Mouse (Mus musculus) forebrain, embryonic 14.5 days (tissue): Measurements from ENCODE around the gene Sec16b. TPM values are rescaled to one million over a fixed set of nuclear protein-coding genes. Genes with fewer than 3 reads are reported as not detected.
A peak's percentile ranks its signal among the peaks of the same experiment; 100 is the strongest.

Experiments
- ATAC-seq: fragments of 200-750 bp; cut with Nextera tagmentation; 2 replicates; pipeline ENCODE4 v1.8.0; 2017; ENCODE audit warnings: mild to moderate bottlenecking, moderate library complexity
- DNase-seq: peaks from one replicate; pipeline ENCODE4 v3.0.0-alpha.2; 2015; ENCODE audit warnings: low spot score
- H3K27ac ChIP-seq: fragments of 300-500 bp; sonication (generic); 2 replicates; pipeline ENCODE4 v1.5.1; 2014; ENCODE audit warnings: low read depth, mild to moderate bottlenecking, control low read depth, low read length, moderate library complexity
- H3K27me3 ChIP-seq: fragments of 300-500 bp; sonication (generic); replicated peaks from 2 replicates; pipeline ENCODE4 v1.6.1; 2014; ENCODE audit warnings: low read length, control low read depth, mixed read lengths; ENCODE audit not compliant: control insufficient read depth, insufficient read depth
- H3K36me3 ChIP-seq: fragments of 300-500 bp; sonication (generic); 2 replicates; pipeline ENCODE4 v1.6.1; 2014; ENCODE audit warnings: low read length, control low read depth; ENCODE audit not compliant: control insufficient read depth, insufficient read depth
- H3K4me1 ChIP-seq: fragments of 300-500 bp; sonication (generic); 2 replicates; pipeline ENCODE4 v1.6.1; 2014; ENCODE audit warnings: antibody characterized with exemption, low read length, control low read depth; ENCODE audit not compliant: control insufficient read depth, insufficient read depth
- H3K4me2 ChIP-seq: fragments of 300-500 bp; sonication (generic); 2 replicates; pipeline ENCODE4 v1.6.1; 2014; ENCODE audit warnings: mild to moderate bottlenecking, control low read depth, low read length
- H3K4me3 ChIP-seq: fragments of 300-500 bp; sonication (generic); 2 replicates; pipeline ENCODE4 v1.5.1; 2014; ENCODE audit warnings: low read depth, low read length, control low read depth
- H3K9ac ChIP-seq: fragments of 300-500 bp; sonication (generic); 2 replicates; pipeline ENCODE4 v1.6.1; 2014; ENCODE audit warnings: mild to moderate bottlenecking, low read length, control low read depth, moderate library complexity
- H3K9me3 ChIP-seq: fragments of 300-500 bp; sonication (generic); replicated peaks from 2 replicates; pipeline ENCODE4 v1.6.1; 2016; ENCODE audit warnings: low read length, control low read depth, mixed read lengths; ENCODE audit not compliant: control insufficient read depth
- WGBS: fragments of 180-500 bp; shearing (Covaris S2); extraction: QIAGEN DNeasy Blood & Tissue Kit; methylation state at CpG from one replicate; pipeline ENCODE4 v1.1.7; 2014; 5-methylcytosine and 5-hydroxymethylcytosine counted together
- polyA plus RNA-seq: library from polyadenylated mRNA; unstranded; fragments of >200 nt; fragmentation: Nextera tagmentation; extraction: Ambion mirVana; gene quantifications from 2 replicates; pipeline ENCODE4 v1.2.1, GENCODE M21; 2014

Sec16b gene
- polyA plus RNA-seq, 1 experiment from 2014 or later = 0.53 TPM

DNA sequence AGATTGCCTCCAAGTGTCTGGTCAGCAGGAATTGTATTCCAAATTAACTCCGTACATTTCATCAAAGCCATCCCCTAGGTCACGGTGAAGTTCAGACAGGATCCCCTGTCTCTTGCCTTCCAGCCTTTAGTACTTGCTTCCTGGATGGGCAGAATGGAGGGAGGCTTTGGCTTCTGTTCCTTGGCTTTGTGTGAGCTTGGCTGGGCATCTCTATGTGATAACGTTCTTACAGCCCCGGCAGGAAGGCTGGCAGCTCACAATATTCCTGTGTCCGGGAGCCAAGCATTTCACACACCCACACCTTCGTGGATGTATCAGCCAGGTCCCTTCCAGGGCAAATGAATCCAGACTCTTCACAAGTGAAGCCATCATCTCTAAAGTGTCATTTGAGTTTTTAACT lies 53.5 kb downstream of the Sec16b start:
- H3K4me2 ChIP-seq = no peak overlapping the region
- ATAC-seq (no peak), DNase-seq (no peak)
- H3K9me3 ChIP-seq = no peaks in the 10 kb centered on the region
- no peak overlapping the region for H3K9ac ChIP-seq
- H3K27me3 ChIP-seq = no peaks in the 10 kb centered on the region
- H3K4me3 ChIP-seq = no peak overlapping the region
- H3K27ac ChIP-seq = no peak overlapping the region
- no peaks in the 10 kb centered on the region for H3K36me3 ChIP-seq
- H3K4me1 ChIP-seq = peaks cover 8% of the 10 kb centered on the region
- 73% methylated on average over 6 of the region's 6 CpGs for WGBS

DNA sequence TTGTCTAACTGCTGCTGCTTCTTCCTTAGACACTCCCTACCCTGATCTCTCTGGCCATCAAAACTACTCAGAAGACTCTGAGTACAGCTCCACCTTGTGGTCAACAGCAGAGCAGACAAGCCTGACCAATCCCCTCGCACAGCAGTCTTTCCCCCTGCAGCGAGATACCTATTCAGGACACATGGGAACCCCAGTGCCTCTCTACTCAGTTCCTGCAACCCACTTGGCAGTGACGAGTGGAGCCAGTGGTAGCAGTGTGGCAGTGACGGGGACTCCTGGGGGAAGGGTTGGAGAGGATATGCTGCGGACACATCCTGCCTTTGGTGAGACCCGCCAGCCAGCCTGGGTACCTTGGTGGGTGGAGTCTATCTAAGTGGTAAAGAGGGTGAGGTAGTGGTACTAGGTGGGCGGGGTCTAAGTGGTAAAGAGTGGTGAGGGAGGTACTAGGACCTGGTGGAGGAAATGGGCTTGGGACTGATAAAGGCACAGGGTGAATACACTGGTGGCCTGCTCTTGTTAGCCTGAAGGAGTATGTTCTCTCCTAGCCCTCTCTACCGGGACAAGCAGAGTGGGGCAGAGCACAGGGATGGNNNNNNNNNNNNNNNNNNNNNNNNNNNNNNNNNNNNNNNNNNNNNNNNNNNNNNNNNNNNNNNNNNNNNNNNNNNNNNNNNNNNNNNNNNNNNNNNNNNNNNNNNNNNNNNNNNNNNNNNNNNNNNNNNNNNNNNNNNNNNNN lies 54.3 kb downstream of the Sec16b start:
- Histone ChIP-seq H3K9ac (no peak overlapping the region), H3K4me3 (no peak overlapping the region), H3K4me1 (peaks cover 8% of the 10 kb centered on the region; the same call in 1 of the 2 replicates), H3K9me3 (no peaks in the 10 kb centered on the region), H3K36me3 (no peaks in the 10 kb centered on the region), H3K4me2 (no peak overlapping the region), H3K27ac (no peak overlapping the region), H3K27me3 (no peaks in the 10 kb centered on the region)
- DNase-seq = peak; percentile 53
- 23% methylated on average over 8 of the region's 8 CpGs for WGBS
- peak; percentile 69; the same call in 1 of the 2 replicates for ATAC-seq

DNA sequence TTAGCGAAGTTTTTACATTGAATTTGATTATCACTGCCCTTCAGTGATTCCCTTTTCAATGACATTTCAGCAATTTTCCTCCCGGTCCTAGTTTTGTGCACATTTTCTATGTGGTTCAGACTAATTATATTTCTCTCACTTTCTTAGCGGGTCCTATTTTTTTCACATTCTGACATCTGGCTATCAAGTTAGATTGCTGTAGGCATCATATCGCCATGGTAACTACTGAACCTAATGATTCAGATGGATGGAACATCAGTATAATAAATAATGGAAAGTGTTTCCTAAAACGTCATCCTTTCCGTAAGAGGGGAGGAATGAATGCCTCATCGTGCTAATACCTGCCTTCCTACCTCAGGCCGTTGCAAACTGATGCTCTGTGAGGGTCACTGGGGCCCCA lies 61.3 kb downstream of the Sec16b start:
- Histone ChIP-seq H3K4me1 (no peaks in the 10 kb centered on the region), H3K27me3 (no peaks in the 10 kb centered on the region), H3K27ac (no peak overlapping the region), H3K9me3 (no peaks in the 10 kb centered on the region), H3K36me3 (no peaks in the 10 kb centered on the region), H3K4me2 (no peak overlapping the region), H3K4me3 (no peak overlapping the region), H3K9ac (no peak overlapping the region)
- WGBS = 78% methylated on average over 8 of the region's 8 CpGs
- DNase-seq (peak; percentile 58), ATAC-seq (no peak)

DNA sequence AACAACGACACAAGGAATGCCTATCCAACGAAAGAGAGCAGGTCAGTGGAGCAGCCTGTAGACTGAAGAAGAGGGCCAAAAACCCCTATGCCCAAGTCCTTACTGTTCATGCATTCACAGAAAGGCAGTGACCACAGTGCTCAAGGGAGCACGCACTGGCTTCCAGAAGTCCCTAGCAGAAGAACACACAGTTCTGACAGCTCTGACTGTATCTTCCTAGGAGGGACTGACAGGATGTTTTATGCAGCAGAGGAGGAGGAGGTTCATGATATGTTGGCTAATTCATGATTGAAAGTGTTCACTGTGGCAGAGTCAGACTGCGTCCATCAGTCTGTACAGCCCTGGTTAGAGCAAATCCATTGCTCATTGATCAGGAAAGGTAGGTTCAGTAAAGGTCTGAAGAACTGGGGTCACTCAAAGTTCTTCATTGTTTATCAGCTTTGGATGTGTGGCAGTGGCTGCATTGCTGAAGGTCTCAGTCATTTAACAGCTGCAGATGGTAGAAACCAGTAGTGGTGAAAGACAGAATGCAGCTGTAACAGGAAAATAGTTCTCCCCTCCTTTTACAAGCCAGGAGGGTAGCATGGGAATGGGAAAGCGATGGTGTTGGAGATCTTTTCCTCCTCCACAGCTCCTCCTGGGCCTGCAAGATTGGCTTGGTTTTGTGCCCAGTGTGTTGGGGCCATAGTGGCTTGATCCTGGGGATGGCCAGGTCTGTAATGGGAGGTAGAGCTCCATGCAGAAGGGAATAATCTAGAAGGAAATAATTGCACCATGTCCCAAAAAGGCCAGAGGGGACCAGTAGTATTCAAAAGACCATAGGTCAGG lies 62.9 kb downstream of the Sec16b start:
- Histone ChIP-seq H3K4me2 (no peak overlapping the region), H3K36me3 (no peaks in the 10 kb centered on the region), H3K27ac (no peak overlapping the region), H3K9me3 (no peaks in the 10 kb centered on the region), H3K9ac (no peak overlapping the region), H3K4me1 (no peaks in the 10 kb centered on the region), H3K4me3 (no peak overlapping the region), H3K27me3 (no peaks in the 10 kb centered on the region)
- DNase-seq (no peak), ATAC-seq (no peak)
- 97% methylated on average over 5 of the region's 5 CpGs for WGBS

DNA sequence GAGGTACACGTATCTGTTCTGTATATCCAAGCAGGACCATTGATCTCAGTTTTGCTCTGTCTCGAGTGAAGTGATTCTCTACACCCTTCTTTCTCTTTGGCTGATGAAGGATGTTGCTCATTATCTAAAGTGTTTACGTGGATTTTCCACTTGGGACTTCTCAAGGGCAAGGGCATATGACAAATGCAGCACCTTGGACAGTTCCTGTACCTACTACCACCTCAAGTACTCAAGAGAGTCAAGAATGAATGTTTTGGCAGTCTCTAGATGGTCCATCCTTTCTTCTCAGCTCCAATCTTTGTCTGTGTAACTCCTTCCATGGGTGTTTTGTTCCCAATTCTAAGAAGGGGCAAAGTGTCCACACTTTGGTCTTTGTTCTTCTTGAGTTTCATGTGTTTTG lies 68.8 kb downstream of the Sec16b start:
- DNase-seq (no peak), ATAC-seq (no peak)
- H3K36me3 ChIP-seq = no peaks in the 10 kb centered on the region
- H3K27me3 ChIP-seq = no peaks in the 10 kb centered on the region
- H3K4me2 ChIP-seq = no peak overlapping the region
- no peaks in the 10 kb centered on the region for H3K9me3 ChIP-seq
- WGBS = 83% methylated on average over 3 of the region's 3 CpGs
- no peak overlapping the region for H3K4me3 ChIP-seq
- H3K27ac ChIP-seq = no peak overlapping the region
- no peaks in the 10 kb centered on the region for H3K4me1 ChIP-seq
- H3K9ac ChIP-seq = no peak overlapping the region

DNA sequence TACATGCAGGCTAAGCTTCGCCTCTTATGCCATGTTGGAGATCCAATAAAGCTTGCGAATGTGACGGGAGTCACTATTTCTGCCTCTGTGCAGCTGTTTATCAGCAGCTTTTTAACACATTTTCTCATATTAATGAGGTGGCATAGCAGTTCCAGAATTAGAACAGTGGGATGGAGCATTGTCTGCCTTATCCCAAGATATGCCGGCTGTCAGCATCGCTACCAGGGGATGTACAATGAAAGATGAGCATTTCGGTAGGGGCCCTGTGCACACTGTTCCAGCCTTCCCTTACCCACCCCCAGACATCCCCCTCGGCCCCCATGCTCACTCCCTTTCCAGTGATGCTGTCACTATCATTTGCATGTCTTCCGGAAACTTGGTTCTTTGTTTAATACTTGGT lies 71.8 kb downstream of the Sec16b start:
- no peaks in the 10 kb centered on the region for H3K4me1 ChIP-seq
- no peaks in the 10 kb centered on the region for H3K36me3 ChIP-seq
- no peak overlapping the region for H3K9ac ChIP-seq
- WGBS = 87% methylated on average over 8 of the region's 8 CpGs
- ATAC-seq (no peak), DNase-seq (no peak)
- H3K27ac ChIP-seq = peak overlapping the region; percentile 1; the same call in 1 of the 2 replicates
- no peak overlapping the region for H3K4me3 ChIP-seq
- H3K4me2 ChIP-seq = no peak overlapping the region
- H3K27me3 ChIP-seq = no peaks in the 10 kb centered on the region
- H3K9me3 ChIP-seq = no peaks in the 10 kb centered on the region

DNA sequence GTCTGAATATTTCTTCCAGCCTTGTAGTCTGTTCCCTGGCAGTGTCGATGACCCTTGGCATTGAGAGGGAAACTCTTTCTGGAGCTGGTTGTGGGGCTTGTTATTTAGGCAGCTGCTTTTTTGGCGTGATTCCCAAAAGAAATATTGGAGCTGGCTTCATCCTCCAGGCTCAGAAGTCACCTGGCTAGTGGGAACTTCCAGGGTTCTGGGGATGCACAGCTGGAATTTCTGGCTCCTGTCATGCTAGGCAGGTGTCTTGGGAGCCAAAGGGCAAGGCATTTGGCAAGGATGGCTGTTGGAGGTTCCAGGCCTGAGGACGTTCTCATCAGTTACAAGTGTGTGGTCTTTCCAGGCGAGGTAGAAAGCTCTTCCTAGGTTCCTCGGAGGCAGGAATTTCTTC lies 80.0 kb downstream of the Sec16b start:
- H3K27me3 ChIP-seq = no peaks in the 10 kb centered on the region
- no peaks in the 10 kb centered on the region for H3K9me3 ChIP-seq
- no peaks in the 10 kb centered on the region for H3K36me3 ChIP-seq
- no peak for ATAC-seq
- no peak overlapping the region for H3K27ac ChIP-seq
- 83% methylated on average over 5 of the region's 5 CpGs for WGBS
- no peak overlapping the region for H3K4me2 ChIP-seq
- no peak overlapping the region for H3K4me3 ChIP-seq
- no peak overlapping the region for H3K9ac ChIP-seq
- H3K4me1 ChIP-seq = no peaks in the 10 kb centered on the region
- no peak for DNase-seq

DNA sequence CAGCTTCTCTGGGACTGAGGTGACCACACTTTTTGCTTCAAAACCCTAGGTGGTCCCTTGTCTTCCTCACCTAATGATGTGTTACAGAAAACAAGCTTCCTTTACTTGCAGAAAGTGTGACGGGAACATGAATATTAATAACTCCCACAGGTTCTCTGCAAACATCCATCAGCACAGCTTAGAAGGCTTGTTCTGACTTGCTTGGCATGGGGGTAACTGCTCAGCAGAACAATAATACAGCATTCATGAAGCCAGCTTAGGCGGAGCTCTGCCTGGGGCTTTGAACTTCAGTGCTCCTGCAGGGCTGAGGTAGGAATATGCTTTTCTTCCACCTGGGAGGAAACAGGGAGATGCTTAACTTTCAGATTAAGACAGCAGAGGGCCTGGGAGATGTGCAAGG lies 85.5 kb downstream of the Sec16b start:
- ATAC-seq (no peak), DNase-seq (no peak)
- Histone ChIP-seq H3K4me3 (no peak overlapping the region), H3K4me2 (no peak overlapping the region), H3K27me3 (no peaks in the 10 kb centered on the region), H3K9ac (no peak overlapping the region), H3K9me3 (no peaks in the 10 kb centered on the region), H3K4me1 (no peaks in the 10 kb centered on the region), H3K36me3 (no peaks in the 10 kb centered on the region), H3K27ac (no peak overlapping the region)
- 20% methylated on average over 2 of the region's 2 CpGs for WGBS

DNA sequence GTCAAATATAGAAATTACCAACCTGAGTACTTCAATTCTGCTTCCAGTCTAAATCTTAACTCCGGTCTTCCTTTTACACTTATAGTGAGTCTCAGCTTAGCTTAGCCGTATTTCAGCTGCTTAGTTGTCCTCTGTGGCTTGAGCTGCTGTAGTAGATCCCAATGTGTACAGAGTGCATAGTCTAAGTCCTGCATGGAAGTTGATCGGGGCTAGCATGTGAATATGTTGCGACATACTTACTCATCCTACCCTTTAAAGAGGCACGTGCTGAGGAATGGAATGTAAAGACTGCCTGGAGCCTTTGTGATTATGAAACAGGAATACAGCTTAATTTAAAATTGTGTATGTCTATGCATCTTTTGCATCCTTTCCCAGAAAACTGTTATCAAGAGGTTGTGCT lies 88.0 kb downstream of the Sec16b start:
- Histone ChIP-seq H3K4me3 (no peak overlapping the region), H3K4me2 (no peak overlapping the region), H3K4me1 (no peaks in the 10 kb centered on the region), H3K36me3 (no peaks in the 10 kb centered on the region), H3K27me3 (no peaks in the 10 kb centered on the region), H3K9me3 (no peaks in the 10 kb centered on the region), H3K9ac (no peak overlapping the region), H3K27ac (no peak overlapping the region)
- DNase-seq (no peak), ATAC-seq (no peak)
- WGBS = 87% methylated on average over 5 of the region's 5 CpGs
